Comparison of ENCODE assay signal across 13 mouse cellular contexts in genomic region chr16:93903027-93903426, GRCm38 (mm10). TPM values are rescaled to one million over a fixed set of nuclear protein-coding genes. Genes with fewer than 3 reads are reported as not detected.
DNase-seq lines count a peak whose midpoint lies in the region; ATAC-seq and TF ChIP-seq lines count a peak whose summit lies in the region.
"Had no signal": no experiment of that assay in that cellular context is flagged by ENCODE, and none has a peak within 500 bp of the region (broad histone marks: within the 10 kb centered on the region; RNA-seq: fewer than 3 reads in every experiment).

No protein-coding gene starts in this region.

- no peak overlapping the region for H3K4me3 ChIP-seq in hindbrain, embryonic 11.5 days (ENCODE audit: low read depth, low read length)
- no peak overlapping the region for H3K4me3 ChIP-seq in hindbrain, embryonic 13.5 days
- H3K4me3 ChIP-seq in midbrain, embryonic 14.5 days (replicated peaks; ENCODE audit: low read depth, low read length): no peak overlapping the region
- H3K4me3 ChIP-seq in midbrain, embryonic 15.5 days: no peak overlapping the region
- no peak overlapping the region for H3K4me3 ChIP-seq in small intestine, adult 2 months (ENCODE audit: low read depth, low read length)
- H3K4me3 ChIP-seq: heart, embryonic 13.5 days; limb, embryonic 13.5 days; midbrain, embryonic 12.5 days had no signal

- no peak overlapping the region for H3K9ac ChIP-seq in hindbrain, embryonic 11.5 days (ENCODE audit: low read depth, low read length)
- H3K9ac ChIP-seq in hindbrain, embryonic 13.5 days: no peak overlapping the region
- no peak overlapping the region for H3K9ac ChIP-seq in midbrain, embryonic 14.5 days (replicated peaks; ENCODE audit: low read length)
- no peak overlapping the region for H3K9ac ChIP-seq in midbrain, embryonic 15.5 days
- H3K9ac ChIP-seq: heart, embryonic 13.5 days; limb, embryonic 13.5 days; midbrain, embryonic 12.5 days had no signal

- no peak overlapping the region for H3K4me2 ChIP-seq in hindbrain, embryonic 11.5 days (replicated peaks; ENCODE audit: low read depth, low read length)
- no peak overlapping the region for H3K4me2 ChIP-seq in hindbrain, embryonic 13.5 days
- no peak overlapping the region for H3K4me2 ChIP-seq in midbrain, embryonic 14.5 days (ENCODE audit: low read length)
- H3K4me2 ChIP-seq in midbrain, embryonic 15.5 days: no peak overlapping the region
- H3K4me2 ChIP-seq: heart, embryonic 13.5 days; limb, embryonic 13.5 days; midbrain, embryonic 12.5 days had no signal

- no peak for TF ChIP-seq POLR2A in small intestine, adult 2 months (IDR thresholded peaks at IDR 0.05; ENCODE audit: low read depth, low read length)

- peak; percentile 24 for DNase-seq in hindbrain, embryonic 11.5 days (ENCODE audit: low spot score)
- DNase-seq in midbrain, embryonic 14.5 days: peak; percentile 31
- DNase-seq in ZHBTc4 (ENCODE audit: low read depth, low spot score): peak; percentile 76
- no peak for DNase-seq in urinary bladder, postnatal 4 days (ENCODE audit: low spot score in 2 of 2)
- no peak for DNase-seq in c-Kit-positive CD71-positive TER-119-positive erythroid progenitor cells, embryonic 14.5 days (ENCODE audit: low spot score)

- no peak for ATAC-seq in hindbrain, embryonic 11.5 days (ENCODE audit: low FRiP score)
- no peak for ATAC-seq in hindbrain, embryonic 13.5 days (ENCODE audit: low FRiP score)
- ATAC-seq in midbrain, embryonic 14.5 days (ENCODE audit: low FRiP score, low TSS enrichment): no peak
- ATAC-seq in midbrain, embryonic 15.5 days (replicated peaks): no peak
- ATAC-seq: inflammation-experienced regulatory T-cells, adult 6 months had no signal

- H3K27ac ChIP-seq in hindbrain, embryonic 11.5 days (ENCODE audit: low read depth, low read length): no peak overlapping the region
- no peak overlapping the region for H3K27ac ChIP-seq in hindbrain, embryonic 13.5 days
- no peak overlapping the region for H3K27ac ChIP-seq in midbrain, embryonic 14.5 days (replicated peaks; ENCODE audit: low read depth, low read length)
- H3K27ac ChIP-seq in midbrain, embryonic 15.5 days: no peak overlapping the region
- H3K27ac ChIP-seq in small intestine, adult 2 months (ENCODE audit: insufficient read depth, low read depth, low read length): no peak overlapping the region
- H3K27ac ChIP-seq: heart, embryonic 13.5 days; limb, embryonic 13.5 days; midbrain, embryonic 12.5 days had no signal

- H3K27me3 ChIP-seq in hindbrain, embryonic 11.5 days (ENCODE audit: control insufficient read depth, insufficient read depth, low read length): no peaks in the 10 kb centered on the region
- H3K27me3 ChIP-seq in hindbrain, embryonic 13.5 days: no peaks in the 10 kb centered on the region
- H3K27me3 ChIP-seq in midbrain, embryonic 14.5 days (ENCODE audit: control insufficient read depth, insufficient read depth, low read length): no peaks in the 10 kb centered on the region
- no peaks in the 10 kb centered on the region for H3K27me3 ChIP-seq in midbrain, embryonic 15.5 days (replicated peaks)
- no peaks in the 10 kb centered on the region for H3K27me3 ChIP-seq in small intestine, adult 2 months (ENCODE audit: control insufficient read depth, insufficient read depth, low read length)
- H3K27me3 ChIP-seq: heart, embryonic 13.5 days; limb, embryonic 13.5 days; midbrain, embryonic 12.5 days had no signal

- peak; percentile 36; the same call in 1 of the 2 replicates for TF ChIP-seq CTCF in small intestine, adult 2 months (IDR thresholded peaks at IDR 0.05; ENCODE audit: extremely low read depth, insufficient read length, insufficient replicate concordance, low read depth, low read length)

- H3K4me1 ChIP-seq in hindbrain, embryonic 11.5 days (replicated peaks; ENCODE audit: control insufficient read depth, insufficient read depth, low read length): no peaks in the 10 kb centered on the region
- no peaks in the 10 kb centered on the region for H3K4me1 ChIP-seq in hindbrain, embryonic 13.5 days (replicated peaks)
- H3K4me1 ChIP-seq in midbrain, embryonic 14.5 days (ENCODE audit: control insufficient read depth, insufficient read depth, low read length): no peaks in the 10 kb centered on the region
- H3K4me1 ChIP-seq in midbrain, embryonic 15.5 days: no peaks in the 10 kb centered on the region
- H3K4me1 ChIP-seq in small intestine, adult 2 months (ENCODE audit: control insufficient read depth, insufficient read depth, insufficient read length, low read length): peaks cover 3% of the 10 kb centered on the region; the same call in 1 of the 2 replicates
- H3K4me1 ChIP-seq: midbrain, embryonic 12.5 days had no signal

- WGBS in hindbrain, embryonic 11.5 days: 71% methylated on average over 6 of the region's 6 CpGs
- WGBS in hindbrain, embryonic 13.5 days: 80% methylated on average over 6 of the region's 6 CpGs
- 74% methylated on average over 6 of the region's 6 CpGs for WGBS in midbrain, embryonic 14.5 days
- 75% methylated on average over 6 of the region's 6 CpGs for WGBS in midbrain, embryonic 15.5 days
- 85% methylated on average over 6 of the region's 6 CpGs for WGBS in small intestine, adult 2 months

- H3K36me3 ChIP-seq in hindbrain, embryonic 11.5 days (ENCODE audit: control insufficient read depth, insufficient read depth, low read length): peaks cover 2% of the 10 kb centered on the region; the same call in 1 of the 2 replicates
- H3K36me3 ChIP-seq in hindbrain, embryonic 13.5 days: peaks cover 19% of the 10 kb centered on the region
- peaks cover 12% of the 10 kb centered on the region for H3K36me3 ChIP-seq in midbrain, embryonic 14.5 days (ENCODE audit: control insufficient read depth, insufficient read depth, low read length)
- no peaks in the 10 kb centered on the region for H3K36me3 ChIP-seq in midbrain, embryonic 15.5 days (replicated peaks)
- H3K36me3 ChIP-seq in small intestine, adult 2 months (ENCODE audit: control insufficient read depth, insufficient read depth, low read length): peaks cover 4% of the 10 kb centered on the region

- no peaks in the 10 kb centered on the region for H3K9me3 ChIP-seq in hindbrain, embryonic 11.5 days (ENCODE audit: control insufficient read depth, low read length)
- H3K9me3 ChIP-seq in hindbrain, embryonic 13.5 days: no peaks in the 10 kb centered on the region
- H3K9me3 ChIP-seq in midbrain, embryonic 14.5 days (ENCODE audit: control insufficient read depth, low read length): no peaks in the 10 kb centered on the region
- H3K9me3 ChIP-seq in midbrain, embryonic 15.5 days: no peaks in the 10 kb centered on the region
- H3K9me3 ChIP-seq: G1E; heart, embryonic 13.5 days; limb, embryonic 13.5 days; midbrain, embryonic 12.5 days had no signal

RNA-seq across cellular contexts. Expression of gene Chaf1b, which starts 19.3 kb away (rescaled TPM):
- polyA plus RNA-seq in hindbrain, embryonic 11.5 days (2014; fragmentation: Nextera tagmentation; extraction: Ambion mirVana): 87.8 and 91.2 TPM in 2 replicates
- polyA plus RNA-seq in hindbrain, embryonic 13.5 days (2015; fragmentation: Nextera tagmentation; extraction: Ambion mirVana): 21.4 and 26.5 TPM in 2 replicates
- 17.3 and 22.1 TPM in 2 replicates for polyA plus RNA-seq in midbrain, embryonic 14.5 days (2014; fragmentation: Nextera tagmentation; extraction: Ambion mirVana)
- 15.3 and 17.0 TPM in 2 replicates for polyA plus RNA-seq in midbrain, embryonic 15.5 days (2015; fragmentation: Nextera tagmentation; extraction: Ambion mirVana)
- 2.4 and 3.3 TPM in 2 replicates for polyA plus RNA-seq in small intestine, adult 2 months (2012; rRNA removed)

Comparison
In these comparisons a context has a peak if more than half of its experiments do, and no peak if none do; other contexts are left out.
1. DNase-seq: peak in hindbrain, embryonic 11.5 days (single experiment), midbrain, embryonic 14.5 days (single experiment) and ZHBTc4 (single experiment); none in urinary bladder, postnatal 4 days (0 of 2) and c-Kit-positive CD71-positive TER-119-positive erythroid progenitor cells, embryonic 14.5 days (single experiment).